Mouse (Mus musculus) CH12.LX (cell line): Measurements from ENCODE around the gene Myt1.

Source experiments
- CHD2 ChIP-seq: IDR thresholded peaks from 2 replicates; pipeline ENCODE4 v1.6.1; 2011; ENCODE audit warnings: low read length, improper control_type of control experiment
- CTCF ChIP-seq, 2 experiments: IDR thresholded peaks in 1 of 2; conservative IDR thresholded peaks in 1 of 2; 2 replicates each; pipeline ENCODE4 v1.5.1; 2011 to 2012; ENCODE audit warnings: low read depth in 2 of 2, low read length in 2 of 2, improper control_type of control experiment in 1 of 2, inconsistent platforms in 1 of 2, mild to moderate bottlenecking in 1 of 2, moderate library complexity in 1 of 2
- EP300 ChIP-seq: IDR thresholded peaks from 2 replicates; pipeline ENCODE4 v1.6.1; 2011; ENCODE audit warnings: low read length, improper control_type of control experiment
- ETS1 ChIP-seq: conservative IDR thresholded peaks from 2 replicates; pipeline ENCODE4 v1.6.1; 2012; ENCODE audit warnings: low read depth, mild to moderate bottlenecking, inconsistent platforms, low read length, improper control_type of control experiment, moderate library complexity
- JUND ChIP-seq: conservative IDR thresholded peaks from 2 replicates; pipeline ENCODE4 v1.6.1; 2011; ENCODE audit warnings: low read depth, low read length, improper control_type of control experiment
- KAT2A ChIP-seq: IDR thresholded peaks from 2 replicates; pipeline ENCODE4 v1.6.1; 2012; ENCODE audit warnings: low read length, improper control_type of control experiment, inconsistent platforms; ENCODE audit not compliant: insufficient replicate concordance
- MAZ ChIP-seq: IDR thresholded peaks from 2 replicates; pipeline ENCODE4 v1.6.1; 2012; ENCODE audit warnings: low read depth, mild to moderate bottlenecking, inconsistent platforms, low read length, improper control_type of control experiment, moderate library complexity
- MEF2A ChIP-seq: IDR thresholded peaks from 2 replicates; pipeline ENCODE4 v1.6.1; 2014; ENCODE audit warnings: low read depth, mild to moderate bottlenecking, inconsistent platforms, low read length, improper control_type of control experiment, borderline replicate concordance
- PAX5 ChIP-seq: IDR thresholded peaks from 2 replicates; pipeline ENCODE4 v1.6.1; 2012; ENCODE audit warnings: low read length, inconsistent platforms, mixed read lengths
- POLR2A ChIP-seq: IDR thresholded peaks from 2 replicates; pipeline ENCODE4 v1.6.1; 2011; ENCODE audit warnings: low read depth, mild to moderate bottlenecking, improper control_type of control experiment, low read length
- RAD21 ChIP-seq: IDR thresholded peaks from 2 replicates; pipeline ENCODE4 v1.6.1; 2011; ENCODE audit warnings: low read depth, mild to moderate bottlenecking, low read length, improper control_type of control experiment, moderate library complexity
- USF1 ChIP-seq: IDR thresholded peaks from 2 replicates; pipeline ENCODE4 v1.6.1; 2014; ENCODE audit warnings: low read depth, mild to moderate bottlenecking, inconsistent platforms, low read length, improper control_type of control experiment

DNA sequence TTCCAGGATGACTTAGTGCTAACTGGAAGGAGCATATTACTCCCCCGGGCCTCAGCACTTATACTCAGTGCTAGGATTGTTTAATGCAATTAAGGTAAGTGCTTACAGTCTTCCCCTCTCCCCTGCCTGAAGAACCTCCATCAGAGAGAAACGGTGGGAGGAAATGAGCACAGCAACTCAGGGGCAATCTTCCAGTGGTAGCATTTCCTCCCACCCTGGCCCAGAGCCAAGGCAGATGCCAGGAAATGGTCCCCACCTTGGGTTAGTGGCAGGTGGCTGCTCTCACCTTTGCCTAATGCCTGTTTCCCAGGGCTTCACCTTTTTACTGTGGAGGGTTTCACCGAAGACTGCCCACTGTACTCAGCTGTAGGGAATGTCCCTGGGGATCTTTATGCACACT is 33.1 kb upstream of the Myt1 start:
- no peak for TF ChIP-seq EP300
- TF ChIP-seq KAT2A: no peak
- no peak for TF ChIP-seq USF1
- no peak for TF ChIP-seq RAD21
- TF ChIP-seq PAX5: no peak
- no peak for TF ChIP-seq POLR2A
- no peak for TF ChIP-seq JUND
- no peak for TF ChIP-seq MEF2A
- TF ChIP-seq CHD2: no peak
- no peak for TF ChIP-seq CTCF (conservative IDR thresholded peaks at IDR 0.05 in 1 of 2, IDR thresholded peaks at IDR 0.05 in 1 of 2; ENCODE audit: low read depth in 2 of 2, low read length in 2 of 2)
- no peak for TF ChIP-seq MAZ
- TF ChIP-seq ETS1: no peak
